Mouse (Mus musculus) midbrain, embryonic 11.5 days (tissue): ENCODE data around the gene Car11. TPM values are rescaled to one million over a fixed set of nuclear protein-coding genes. Genes with fewer than 3 reads are reported as not detected.

Experiments used
- ATAC-seq: fragments of 200-750 bp; cut with Nextera tagmentation; 2 replicates; pipeline ENCODE4 v1.8.0; 2017; ENCODE audit warnings: moderate TSS enrichment, moderate library complexity; ENCODE audit not compliant: low FRiP score
- DNase-seq: peaks from one replicate; pipeline ENCODE4 v3.0.0; 2015; ENCODE audit warnings: low spot score; ENCODE audit errors: missing footprints
- H3K27ac ChIP-seq: fragments of 300-500 bp; sonication (generic); 2 replicates; pipeline ENCODE4 v1.5.1; 2014; ENCODE audit warnings: low read depth, low read length
- H3K27me3 ChIP-seq: fragments of 300-500 bp; sonication (generic); 2 replicates; pipeline ENCODE4 v1.6.1; 2014; ENCODE audit warnings: mild to moderate bottlenecking, low read length, moderate library complexity, mixed read lengths; ENCODE audit not compliant: control insufficient read depth, insufficient read depth
- H3K36me3 ChIP-seq: fragments of 300-500 bp; sonication (generic); 2 replicates; pipeline ENCODE4 v1.6.1; 2014; ENCODE audit warnings: mild to moderate bottlenecking, low read length, moderate library complexity, mixed read lengths; ENCODE audit not compliant: control insufficient read depth, insufficient read depth
- H3K4me1 ChIP-seq: fragments of 300-500 bp; sonication (generic); 2 replicates; pipeline ENCODE4 v1.6.1; 2014; ENCODE audit warnings: low read length; ENCODE audit not compliant: control insufficient read depth, insufficient read depth
- H3K4me2 ChIP-seq: fragments of 300-500 bp; sonication (generic); 2 replicates; pipeline ENCODE4 v1.6.1; 2014; ENCODE audit warnings: mild to moderate bottlenecking, moderate library complexity
- H3K4me3 ChIP-seq: fragments of 300-500 bp; sonication (generic); 2 replicates; pipeline ENCODE4 v1.5.1; 2014; ENCODE audit warnings: low read depth, low read length
- H3K9ac ChIP-seq: fragments of 300-500 bp; sonication (generic); 2 replicates; pipeline ENCODE4 v1.6.1; 2014; ENCODE audit warnings: low read length
- H3K9me3 ChIP-seq: fragments of 300-500 bp; sonication (generic); 2 replicates; pipeline ENCODE4 v1.6.1; 2016; ENCODE audit warnings: low read length; ENCODE audit not compliant: control insufficient read depth
- WGBS: fragments of 180-500 bp; shearing (Covaris S2); extraction: QIAGEN DNeasy Blood & Tissue Kit; methylation state at CpG from one replicate; pipeline ENCODE4 v1.1.7; 2014; 5-methylcytosine and 5-hydroxymethylcytosine counted together
- polyA plus RNA-seq: library from polyadenylated mRNA; unstranded; fragments of >200 nt; fragmentation: Nextera tagmentation; extraction: Ambion mirVana; gene quantifications from 2 replicates; pipeline ENCODE4 v1.2.1, GENCODE M21; 2014

The Car11 gene
- polyA plus RNA-seq, 1 experiment from 2014 or later = 3.3 TPM

DNA sequence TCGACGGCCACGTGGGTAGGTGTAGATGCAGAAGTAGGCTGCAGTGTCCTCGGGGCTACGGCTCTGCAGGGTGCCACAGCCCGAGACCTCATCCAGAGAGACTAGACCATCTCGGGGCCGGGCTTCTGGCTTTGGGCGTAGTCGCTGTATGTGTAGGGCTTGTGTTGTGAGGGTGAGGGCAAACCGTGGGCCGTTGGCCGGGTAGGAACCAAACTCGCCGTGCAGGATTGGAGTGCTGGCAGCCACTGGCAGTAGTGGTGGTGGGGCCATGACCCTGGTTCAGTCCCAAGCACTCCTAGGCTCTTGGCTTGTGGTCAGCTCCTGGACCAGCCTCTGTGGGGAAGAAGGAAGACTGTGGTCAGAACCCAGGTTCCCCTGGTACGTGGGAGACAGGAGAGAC is 13.8 kb downstream of the Car11 start:
- no peak overlapping the region for H3K27ac ChIP-seq
- H3K4me3 ChIP-seq = no peak overlapping the region
- no peaks in the 10 kb centered on the region for H3K9me3 ChIP-seq
- no peak for ATAC-seq
- H3K4me2 ChIP-seq = no peak overlapping the region
- peaks cover 43% of the 10 kb centered on the region for H3K4me1 ChIP-seq
- H3K36me3 ChIP-seq = peaks cover 25% of the 10 kb centered on the region
- no peak overlapping the region for H3K9ac ChIP-seq
- H3K27me3 ChIP-seq = no peaks in the 10 kb centered on the region
- WGBS = 94% methylated on average over 16 of the region's 16 CpGs
- DNase-seq = no peak

GRCm38 (mm10) chr7:45713881-45714520 is 14.4 kb downstream of the Car11 start:
- Histone ChIP-seq H3K27me3 (no peaks in the 10 kb centered on the region), H3K4me3 (peak overlapping the region; percentile 69), H3K4me1 (peaks cover 41% of the 10 kb centered on the region), H3K36me3 (peaks cover 25% of the 10 kb centered on the region), H3K9ac (no peak overlapping the region), H3K4me2 (peak overlapping the region; percentile 93), H3K9me3 (no peaks in the 10 kb centered on the region), H3K27ac (no peak overlapping the region)
- no peak for ATAC-seq
- 87% methylated on average over 6 of the region's 6 CpGs for WGBS
- DNase-seq = no peak

DNA sequence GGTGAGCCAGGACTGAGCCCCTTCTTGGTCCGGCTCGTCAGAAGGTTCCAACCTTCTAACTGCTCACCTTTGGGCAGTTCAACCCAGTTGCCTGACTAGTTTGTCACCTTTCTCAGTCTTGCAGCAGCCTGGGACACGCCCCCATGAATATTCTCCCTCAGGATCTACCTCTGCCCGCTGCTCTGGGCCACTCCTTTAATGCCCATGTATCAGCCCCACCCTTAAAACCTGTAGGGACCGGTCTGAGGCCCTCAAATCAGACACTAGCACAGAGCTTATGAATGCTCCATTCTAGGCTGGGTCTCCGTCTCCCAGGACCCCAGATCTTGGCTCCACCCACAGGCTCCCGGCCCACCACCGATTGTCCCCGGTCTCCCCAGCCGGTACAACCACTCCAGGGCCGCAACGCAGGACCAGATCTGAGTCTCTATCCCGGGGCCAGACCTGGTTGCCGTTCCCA is 15.0 kb downstream of the Car11 start:
- 11% methylated on average over 14 of the region's 14 CpGs for WGBS
- ATAC-seq (peak; percentile 53), DNase-seq (no peak)

DNA sequence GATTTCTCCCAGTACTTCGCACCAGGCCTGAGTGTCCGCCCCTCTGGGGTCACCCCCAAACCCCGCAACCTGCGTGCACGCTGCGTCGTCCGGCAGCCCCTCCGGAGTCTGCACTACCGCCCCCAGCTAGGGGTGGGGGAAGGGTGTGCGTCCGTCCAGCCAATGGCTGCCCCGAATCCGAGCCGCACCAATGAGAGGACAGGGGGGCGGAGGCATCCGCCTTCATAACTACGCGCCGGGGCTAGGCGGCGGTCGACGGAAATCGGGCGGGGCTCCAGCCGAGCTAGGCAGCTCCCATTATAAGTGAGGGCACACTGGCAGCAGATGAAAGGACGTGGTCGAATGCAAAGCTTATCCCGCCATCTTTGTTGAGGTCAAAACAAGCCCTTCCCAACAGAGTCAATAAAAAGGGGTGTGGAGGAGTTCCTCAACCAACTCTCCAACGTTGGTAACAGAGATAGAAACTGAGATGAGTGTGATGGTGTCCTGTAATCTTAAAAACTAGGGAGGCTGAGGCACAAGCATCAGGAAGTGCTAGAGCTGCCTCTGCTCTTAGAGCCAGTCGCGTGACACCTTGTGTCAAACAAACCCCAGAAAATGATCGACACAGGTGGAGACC is 15.6 kb downstream of the Car11 start, which contains the start of gene Rpl18:
Gene Rpl18, plus strand, starts transcription at position 368 of the 619 bp plus-strand sequence.
- H3K4me1 ChIP-seq = peaks cover 41% of the 10 kb centered on the region
- H3K4me2 ChIP-seq = peak within 1 kb of the TSS; percentile 93
- H3K27ac ChIP-seq = no peak within 1 kb of the TSS
- H3K27me3 ChIP-seq = no peaks in the 10 kb centered on the region
- peak within 1 kb of the TSS; percentile 69 for H3K4me3 ChIP-seq
- peak within 1 kb of the TSS; percentile 74 for H3K9ac ChIP-seq
- peaks cover 33% of the 10 kb centered on the region for H3K36me3 ChIP-seq
- DNase-seq = peak; percentile 98
- peak; percentile 93 for ATAC-seq
- WGBS = 8% methylated on average over 34 of the region's 34 CpGs
- H3K9me3 ChIP-seq = no peaks in the 10 kb centered on the region

More for the DNA sequence above, 15.0 kb downstream of the Car11 start:
- Histone ChIP-seq H3K9ac (peak overlapping the region; percentile 74), H3K36me3 (peaks cover 29% of the 10 kb centered on the region), H3K27me3 (no peaks in the 10 kb centered on the region), H3K4me2 (peak overlapping the region; percentile 93), H3K4me1 (peaks cover 41% of the 10 kb centered on the region), H3K4me3 (peak overlapping the region; percentile 69), H3K9me3 (no peaks in the 10 kb centered on the region), H3K27ac (no peak overlapping the region)

DNA sequence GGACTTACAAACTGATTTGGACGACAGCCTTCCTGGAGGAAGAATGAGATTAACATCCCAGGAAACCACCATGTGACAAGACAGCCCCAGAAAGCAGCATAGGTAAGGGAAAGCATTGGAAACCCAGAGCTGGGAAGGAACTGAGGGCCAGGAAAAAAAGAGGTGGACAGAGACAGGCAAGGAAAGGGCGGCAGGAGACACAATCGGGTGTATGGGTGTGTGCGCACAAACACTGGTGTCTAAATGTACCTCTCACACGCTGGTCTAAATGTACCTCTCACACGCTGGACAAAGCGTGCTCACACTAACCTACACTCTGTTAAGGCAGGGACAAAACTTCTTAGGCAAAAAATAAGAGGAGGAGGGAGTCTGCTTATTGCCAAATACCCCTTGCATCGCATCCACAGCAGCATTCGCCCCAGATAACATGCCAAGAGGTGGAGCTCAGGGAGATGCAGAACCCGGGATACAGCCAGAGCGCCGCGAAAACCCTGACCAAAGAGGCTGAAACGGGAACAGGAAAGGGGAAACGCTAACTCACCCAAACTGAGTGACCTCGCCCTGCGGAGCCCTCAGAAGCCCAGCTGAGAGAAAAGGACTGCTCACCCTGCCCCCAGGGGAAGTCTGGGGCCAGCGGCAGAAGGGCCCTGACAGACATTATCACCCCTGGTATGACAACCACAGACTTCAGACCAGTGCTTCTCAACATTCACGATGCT is 16.3 kb downstream of the Car11 start:
- peaks cover 30% of the 10 kb centered on the region for H3K36me3 ChIP-seq
- WGBS = 83% methylated on average over 19 of the region's 19 CpGs

GRCm38 (mm10) chr7:45716460-45716857 is 16.8 kb downstream of the Car11 start:
- H3K36me3 ChIP-seq = peaks cover 27% of the 10 kb centered on the region
- H3K9me3 ChIP-seq = no peaks in the 10 kb centered on the region
- ATAC-seq (no peak), DNase-seq (no peak)
- peaks cover 41% of the 10 kb centered on the region for H3K4me1 ChIP-seq
- no peak overlapping the region for H3K27ac ChIP-seq
- 90% methylated on average over 3 of the region's 3 CpGs for WGBS
- peak overlapping the region; percentile 17 for H3K4me3 ChIP-seq
- H3K9ac ChIP-seq = peak overlapping the region; percentile 12; the same call in 1 of the 2 replicates
- no peaks in the 10 kb centered on the region for H3K27me3 ChIP-seq
- peak overlapping the region; percentile 24; the same call in 1 of the 2 replicates for H3K4me2 ChIP-seq

More for the DNA sequence above, 16.3 kb downstream of the Car11 start:
- Histone ChIP-seq H3K27me3 (no peaks in the 10 kb centered on the region), H3K9ac (peak overlapping the region; percentile 39), H3K4me1 (peaks cover 41% of the 10 kb centered on the region), H3K27ac (no peak overlapping the region), H3K9me3 (no peaks in the 10 kb centered on the region), H3K4me2 (peak overlapping the region; percentile 93), H3K4me3 (peak overlapping the region; percentile 69)
- no peak for DNase-seq
- no peak for ATAC-seq

DNA sequence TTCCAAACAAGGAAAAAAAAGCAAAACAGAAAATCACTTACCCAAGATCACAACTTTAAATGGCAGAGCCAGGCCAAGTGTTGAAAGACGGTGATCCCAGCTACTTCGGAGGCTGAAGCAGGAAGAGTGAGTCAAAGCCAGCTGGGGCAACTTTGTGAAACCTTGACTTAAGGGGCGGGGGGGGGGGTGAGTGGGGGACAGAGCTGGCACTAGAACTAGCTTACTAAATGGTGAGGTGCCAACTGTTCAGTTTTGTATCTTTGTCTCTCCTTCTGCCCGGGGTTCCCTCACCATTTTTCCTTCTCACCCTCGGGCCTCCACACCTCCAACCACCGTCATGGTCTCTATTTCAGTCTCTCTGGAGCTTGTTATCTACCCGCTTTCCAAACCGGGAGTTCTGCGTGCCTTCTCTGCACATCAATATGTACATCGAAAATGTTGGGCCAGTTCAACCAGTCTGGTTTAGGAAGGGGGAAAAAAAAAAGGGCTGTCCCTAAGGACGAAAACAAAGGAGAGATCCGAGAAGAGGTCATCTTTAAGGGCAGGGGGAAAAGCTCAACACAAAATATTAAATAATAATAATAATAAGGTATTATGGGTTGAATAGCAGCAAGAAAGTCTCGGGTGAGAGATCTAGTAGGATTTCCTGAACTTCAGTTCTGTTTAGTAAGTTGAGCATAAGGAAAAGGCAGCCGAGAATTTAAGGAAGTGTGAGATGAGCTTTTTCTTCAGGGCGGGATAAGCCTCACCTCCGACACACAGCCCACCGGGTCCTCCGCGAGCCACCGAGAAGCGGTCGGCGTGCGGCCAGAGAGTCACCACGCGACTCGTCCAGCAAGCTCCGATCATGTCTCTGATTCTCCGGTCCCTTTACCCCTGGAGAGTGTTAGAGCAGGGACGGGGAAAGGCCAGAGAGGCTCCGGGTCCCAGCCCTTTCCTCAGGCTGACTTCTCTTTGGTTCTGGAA is 17.6 kb downstream of the Car11 start:
- Histone ChIP-seq H3K4me2 (peak overlapping the region; percentile 72), H3K27me3 (no peaks in the 10 kb centered on the region), H3K9me3 (no peaks in the 10 kb centered on the region), H3K4me1 (peaks cover 41% of the 10 kb centered on the region), H3K4me3 (peak overlapping the region; percentile 93), H3K36me3 (peaks cover 26% of the 10 kb centered on the region), H3K27ac (peak overlapping the region; percentile 74), H3K9ac (peak overlapping the region; percentile 86)
- DNase-seq (peak; percentile 84), ATAC-seq (peak; percentile 46)
- WGBS = 12% methylated on average over 31 of the region's 31 CpGs

- H3K4me1 ChIP-seq = peaks cover 41% of the 10 kb centered on the region
- peak within 1 kb of the TSS; percentile 93 for H3K9ac ChIP-seq
- peak within 1 kb of the TSS; percentile 72 for H3K4me2 ChIP-seq
- H3K36me3 ChIP-seq = peaks cover 21% of the 10 kb centered on the region
- ATAC-seq = peak; percentile 78
- peak within 1 kb of the TSS; percentile 93 for H3K4me3 ChIP-seq
- peak; percentile 100 for DNase-seq
- WGBS = under 1% methylated on average over 41 of the region's 41 CpGs
- H3K9me3 ChIP-seq = no peaks in the 10 kb centered on the region
- H3K27me3 ChIP-seq = no peaks in the 10 kb centered on the region
- H3K27ac ChIP-seq = peak within 1 kb of the TSS; percentile 80
These were observed 18.3 kb downstream of the Car11 start, which contains the start of gene Sphk2 for GRCm38 (mm10) chr7:45717918-45718297. Gene Sphk2 (minus strand): TSS chr7:45718002.
